Mouse (Mus musculus) frontal cortex, postnatal 25 days (tissue): ENCODE measurements at regions not wholly inside any gene's neighbourhood (a gene's known extent, or its start where the extent isn't known, plus 50 kb on each side); places are given as distances from the start of the nearest gene placed in this dataset.

ENCODE experiments used
- DNase-seq, 2 experiments: peaks; one replicate each; pipeline ENCODE4 v3.0.0; 2022; ENCODE audit warnings: low spot score in 2 of 2

DNA sequence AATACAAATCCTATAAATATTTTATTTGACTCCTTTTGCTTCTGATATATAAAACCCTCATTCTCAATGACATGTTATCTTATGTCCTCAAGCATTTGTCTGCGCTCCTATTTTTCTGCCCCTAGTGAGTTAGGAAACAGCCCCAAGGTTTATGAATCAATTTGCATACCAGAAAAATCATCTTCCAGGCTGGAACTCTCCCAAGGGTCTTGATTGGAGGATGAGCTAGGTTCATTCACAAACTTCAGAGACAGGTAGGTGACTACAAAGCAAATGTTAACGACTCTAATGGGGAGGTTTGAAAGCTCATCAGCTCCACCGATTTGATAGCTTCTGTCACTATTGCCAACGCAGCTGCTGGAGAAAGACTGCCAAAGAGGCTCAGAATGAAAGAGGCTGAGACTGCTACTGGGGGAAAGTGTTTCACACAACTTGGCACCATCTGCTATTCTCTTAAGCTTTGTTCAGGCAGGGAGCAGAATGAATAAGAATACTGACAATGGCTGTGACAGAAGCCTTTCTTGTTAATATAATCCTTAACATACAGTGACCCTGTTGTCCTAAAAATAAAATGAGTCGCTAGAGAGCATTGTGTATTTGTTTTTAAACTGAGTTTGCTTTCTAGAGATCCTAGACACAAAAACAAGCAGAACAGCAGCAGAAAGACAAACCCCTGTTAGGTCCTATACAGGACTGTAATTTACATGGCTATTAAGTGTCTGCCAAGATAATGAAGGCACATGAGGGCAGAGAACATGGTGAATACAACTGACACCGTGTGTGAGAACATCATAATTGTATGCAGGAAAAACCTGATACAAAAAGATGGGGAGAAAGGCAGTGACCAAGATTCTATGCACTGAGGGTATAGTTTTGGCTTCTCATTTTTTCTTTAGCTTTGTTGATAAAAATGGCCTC lies 843.4 kb downstream of the Cdh8 start:
- DNase-seq = no peak

DNA sequence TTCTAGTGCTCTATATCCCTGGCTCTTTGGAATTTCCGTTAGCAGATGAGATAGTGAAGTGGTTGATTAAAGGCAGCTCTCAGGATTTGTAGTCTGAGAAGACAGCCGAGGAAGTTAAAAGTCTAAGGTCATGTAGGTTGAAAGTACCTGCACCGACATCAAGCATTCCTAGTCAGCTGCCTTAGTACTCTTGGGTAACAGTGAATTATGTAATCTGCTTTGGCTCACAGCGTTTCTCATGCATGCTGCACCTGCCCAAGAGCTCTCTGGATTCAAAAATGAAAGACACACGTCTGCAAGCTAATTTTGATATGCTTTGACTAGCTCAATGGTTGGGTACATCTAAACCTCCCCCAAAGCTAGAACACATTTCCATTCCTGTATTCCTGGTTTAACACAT lies 849.6 kb downstream of the Cdh8 start:
- DNase-seq = no peak

DNA sequence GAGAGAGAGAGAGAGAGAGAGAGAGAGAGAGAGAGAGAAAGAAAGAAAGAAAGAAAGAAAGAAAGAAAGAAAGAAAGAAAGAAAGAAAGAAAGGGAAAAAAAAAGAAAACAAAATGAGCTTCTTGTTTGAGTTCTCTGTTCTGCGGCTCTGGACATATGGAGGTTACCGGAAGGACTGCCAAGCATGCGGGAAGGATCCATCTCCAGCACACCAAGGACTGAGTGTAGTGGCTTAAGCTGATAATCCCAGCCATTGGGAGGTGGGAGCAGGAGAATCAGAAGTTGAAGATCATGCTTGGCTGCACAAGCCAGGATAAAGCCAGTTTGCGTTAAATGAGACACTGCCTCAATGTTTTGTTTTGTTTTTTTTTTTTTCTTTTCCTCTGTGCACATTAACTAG lies 897.8 kb downstream of the Cdh8 start:
- DNase-seq = no peak

DNA sequence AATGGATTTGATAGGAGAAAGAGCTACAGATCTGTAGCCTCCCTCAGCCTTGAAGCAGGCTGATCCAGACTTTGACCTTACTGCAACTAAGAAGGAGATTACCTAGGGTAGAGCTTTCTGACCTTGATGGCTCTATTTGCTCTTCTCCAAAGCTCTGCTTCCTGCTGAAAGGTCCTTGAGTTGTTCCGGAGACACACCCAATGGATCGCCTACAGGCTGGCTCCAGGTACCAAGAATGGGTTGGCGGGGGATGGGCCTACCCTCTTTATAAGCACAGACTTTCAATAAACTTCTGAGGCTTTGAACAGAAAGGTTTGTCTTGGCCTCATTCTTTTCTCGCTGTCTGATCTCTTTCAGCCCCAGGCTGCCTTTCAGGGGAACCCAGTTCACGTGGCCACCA lies 901.0 kb downstream of the Cdh8 start:
- DNase-seq = no peak

DNA sequence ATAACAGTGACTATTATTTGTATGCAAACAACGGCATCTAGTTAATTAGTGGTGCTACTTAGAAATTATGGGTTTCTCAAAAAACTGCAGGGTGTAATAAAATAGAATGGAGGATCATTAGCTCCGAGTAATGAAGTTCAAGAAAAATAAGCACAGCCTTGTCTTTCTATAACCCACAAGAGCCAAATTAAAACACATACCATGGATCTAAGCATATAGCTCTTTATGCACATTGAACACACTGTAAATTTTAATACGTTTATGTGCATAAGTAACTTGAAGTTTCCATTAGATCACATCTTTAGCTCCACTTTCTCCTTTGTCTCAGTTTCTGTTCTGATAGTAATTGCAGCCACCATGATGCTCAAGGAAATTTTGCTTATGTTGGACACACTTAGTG lies 919.5 kb downstream of the Cdh8 start:
- no peak for DNase-seq

- DNase-seq = no peak
Measured at GRCm38 (mm10) chr8:98463375-98464030, 952.8 kb downstream of the Cdh8 start.

DNA sequence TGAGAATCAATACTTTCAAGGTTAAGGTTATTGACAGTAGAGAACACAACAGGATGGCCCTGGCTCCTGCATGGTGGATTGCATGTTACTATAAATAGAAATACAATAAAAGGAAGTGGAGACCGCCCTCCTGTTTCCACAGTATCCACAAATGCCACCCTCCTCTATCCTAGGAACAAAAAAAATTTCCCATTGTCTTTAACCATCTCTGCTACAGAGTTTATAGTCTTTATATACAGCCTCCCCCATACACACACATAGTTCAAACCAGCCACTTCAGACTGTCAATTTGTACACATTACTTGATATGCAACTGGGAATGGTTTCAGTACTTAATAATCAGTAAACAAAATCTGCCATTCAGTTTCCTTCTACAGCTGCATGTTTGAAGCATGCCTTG lies 960.7 kb downstream of the Cdh8 start:
- no peak for DNase-seq
